Mouse (Mus musculus): ENCODE data around the gene Rfx2. TPM values are rescaled to one million over a fixed set of nuclear protein-coding genes. Genes with fewer than 3 reads are reported as not detected.

Gene Rfx2
- polyA plus RNA-seq, 1 experiment from 2014 or later: 3.3 TPM

- Histone ChIP-seq H3K4me2 (replicated peaks; ENCODE audit: low read depth) (0 out of 2 replicates have a peak overlapping the region, but pooled peaks have one; percentile 3), H3K27me3 (ENCODE audit: control insufficient read depth, insufficient read depth, low read length) (no peaks in the 10 kb centered on the region), H3K9me3 (ENCODE audit: control insufficient read depth, low read length) (no peaks in the 10 kb centered on the region), H3K9ac (ENCODE audit: low read length) (no peak overlapping the region), H3K36me3 (ENCODE audit: control insufficient read depth, insufficient read depth, low read length) (no peaks in the 10 kb centered on the region; the same call in 1 of the 2 replicates), H3K4me1 (replicated peaks; ENCODE audit: control insufficient read depth, insufficient read depth) (peaks cover 3% of the 10 kb centered on the region; the same call in 1 of the 2 replicates), H3K27ac (replicated peaks) (peak overlapping the region; percentile 65), H3K4me3 (ENCODE audit: low read depth, low read length) (no peak overlapping the region)
- TF ChIP-seq CTCF (IDR thresholded peaks at IDR 0.05; ENCODE audit: low read depth) (0 out of 2 replicates have a peak, but pooled peaks have one; percentile 23), EP300 (optimal IDR thresholded peaks at IDR 0.05) (no peak)
- peak; percentile 48 for DNase-seq (ENCODE audit: low spot score)
- WGBS: 7% methylated on average over 12 of the region's 12 CpGs
- peak; percentile 45; the same call in 1 of the 2 replicates for ATAC-seq (ENCODE audit: low FRiP score, low TSS enrichment)
Measured at GRCm38 (mm10) chr17:56728117-56728516, 102.7 kb downstream of the Rfx2 start.

- peak overlapping the region; percentile 65 for H3K27ac ChIP-seq (replicated peaks)
- WGBS: 11% methylated on average over 12 of the region's 12 CpGs
- no peak for DNase-seq (ENCODE audit: low spot score)
- no peaks in the 10 kb centered on the region; the same call in 1 of the 2 replicates for H3K36me3 ChIP-seq (ENCODE audit: control insufficient read depth, insufficient read depth, low read length)
- H3K27me3 ChIP-seq (ENCODE audit: control insufficient read depth, insufficient read depth, low read length): no peaks in the 10 kb centered on the region
- peak overlapping the region; percentile 18; the same call in 1 of the 2 replicates for H3K9ac ChIP-seq (ENCODE audit: low read length)
- H3K4me1 ChIP-seq (replicated peaks; ENCODE audit: control insufficient read depth, insufficient read depth): peaks cover 3% of the 10 kb centered on the region; the same call in 1 of the 2 replicates
- no peak overlapping the region for H3K4me3 ChIP-seq (ENCODE audit: low read depth, low read length)
- TF ChIP-seq CTCF (IDR thresholded peaks at IDR 0.05; ENCODE audit: low read depth): no peak
- TF ChIP-seq EP300 (optimal IDR thresholded peaks at IDR 0.05): no peak
- H3K9me3 ChIP-seq (ENCODE audit: control insufficient read depth, low read length): no peaks in the 10 kb centered on the region
- H3K4me2 ChIP-seq (replicated peaks; ENCODE audit: low read depth): 0 out of 2 replicates have a peak overlapping the region, but pooled peaks have one; percentile 3
- ATAC-seq (ENCODE audit: low FRiP score, low TSS enrichment): no peak
Measured at GRCm38 (mm10) chr17:56727659-56728058, 103.2 kb downstream of the Rfx2 start.

- H3K36me3 ChIP-seq (ENCODE audit: control insufficient read depth, insufficient read depth, low read length): peaks cover 3% of the 10 kb centered on the region; the same call in 1 of the 2 replicates
- H3K27me3 ChIP-seq (ENCODE audit: control insufficient read depth, insufficient read depth, low read length): no peaks in the 10 kb centered on the region
- 26% methylated on average over 7 of the region's 7 CpGs for WGBS
- H3K4me1 ChIP-seq (replicated peaks; ENCODE audit: control insufficient read depth, insufficient read depth): peaks cover 3% of the 10 kb centered on the region; the same call in 1 of the 2 replicates
- DNase-seq (ENCODE audit: low spot score): no peak
- no peak overlapping the region for H3K9ac ChIP-seq (ENCODE audit: low read length)
- no peak overlapping the region for H3K4me3 ChIP-seq (ENCODE audit: low read depth, low read length)
- H3K9me3 ChIP-seq (ENCODE audit: control insufficient read depth, low read length): no peaks in the 10 kb centered on the region
- H3K27ac ChIP-seq (replicated peaks): peak overlapping the region; percentile 65
- TF ChIP-seq EP300 (optimal IDR thresholded peaks at IDR 0.05) (no peak), CTCF (IDR thresholded peaks at IDR 0.05; ENCODE audit: low read depth) (no peak)
- no peak for ATAC-seq (ENCODE audit: low FRiP score, low TSS enrichment)
- H3K4me2 ChIP-seq (replicated peaks; ENCODE audit: low read depth): no peak overlapping the region
Measured at GRCm38 (mm10) chr17:56727029-56727649, 103.7 kb downstream of the Rfx2 start.

Other genes with a start within 250 kb of the Rfx2 start
- 25.4 and 28.8 TPM in 2 replicates for gene Safb2, start 246.4 kb downstream of the Rfx2 start, polyA plus RNA-seq (2015; fragmentation: Nextera tagmentation; extraction: Ambion mirVana)
- gene Safb, start 246.2 kb downstream of the Rfx2 start, polyA plus RNA-seq (2015; fragmentation: Nextera tagmentation; extraction: Ambion mirVana): 34.7 and 38.6 TPM in 2 replicates
- 327 and 335 TPM in 2 replicates for gene 2410015M20Rik, start 221.2 kb downstream of the Rfx2 start, polyA plus RNA-seq (2015; fragmentation: Nextera tagmentation; extraction: Ambion mirVana)
- 2,079 and 2,215 TPM in 2 replicates for gene Rpl36, start 217.6 kb downstream of the Rfx2 start, polyA plus RNA-seq (2015; fragmentation: Nextera tagmentation; extraction: Ambion mirVana)
- 25.8 and 27.5 TPM in 2 replicates for gene Lonp1, start 204.1 kb downstream of the Rfx2 start, polyA plus RNA-seq (2015; fragmentation: Nextera tagmentation; extraction: Ambion mirVana)
- gene Catsperd, start 202.9 kb downstream of the Rfx2 start, polyA plus RNA-seq (2015; fragmentation: Nextera tagmentation; extraction: Ambion mirVana): 0.10 and 0.18 TPM in 2 replicates
- 34.5 and 35.4 TPM in 2 replicates for gene Ranbp3, start 157.7 kb downstream of the Rfx2 start, polyA plus RNA-seq (2015; fragmentation: Nextera tagmentation; extraction: Ambion mirVana)
- gene Ndufa11, start 113.2 kb downstream of the Rfx2 start, polyA plus RNA-seq (2015; fragmentation: Nextera tagmentation; extraction: Ambion mirVana): 584 and 595 TPM in 2 replicates
- gene Vmac, start 113.0 kb downstream of the Rfx2 start, polyA plus RNA-seq (2015; fragmentation: Nextera tagmentation; extraction: Ambion mirVana): 19.0 and 22.8 TPM in 2 replicates
- 32.4 and 37.9 TPM in 2 replicates for gene Nrtn, start 73.5 kb downstream of the Rfx2 start, polyA plus RNA-seq (2015; fragmentation: Nextera tagmentation; extraction: Ambion mirVana)
- 22.9 and 24.4 TPM in 2 replicates for gene Dus3l, start 66.3 kb downstream of the Rfx2 start, polyA plus RNA-seq (2015; fragmentation: Nextera tagmentation; extraction: Ambion mirVana)
- gene Prr22, start 60.8 kb downstream of the Rfx2 start, polyA plus RNA-seq (2015; fragmentation: Nextera tagmentation; extraction: Ambion mirVana): 0.38 and 0.65 TPM in 2 replicates
- 0.04 TPM in 1 of 2 replicates, not detected in the other for gene Acsbg2, start 43.4 kb upstream of the Rfx2 start, polyA plus RNA-seq (2015; fragmentation: Nextera tagmentation; extraction: Ambion mirVana)
- 1.0 and 1.4 TPM in 2 replicates for gene 1700061G19Rik, start 44.5 kb upstream of the Rfx2 start, polyA plus RNA-seq (2015; fragmentation: Nextera tagmentation; extraction: Ambion mirVana)
- 13.7 and 15.3 TPM in 2 replicates for gene Mllt1, start 104.4 kb upstream of the Rfx2 start, polyA plus RNA-seq (2015; fragmentation: Nextera tagmentation; extraction: Ambion mirVana)
- gene Acer1, start 151.1 kb upstream of the Rfx2 start, polyA plus RNA-seq (2015; fragmentation: Nextera tagmentation; extraction: Ambion mirVana): 13.5 and 15.8 TPM in 2 replicates
- gene Clpp, start 159.3 kb upstream of the Rfx2 start, polyA plus RNA-seq (2015; fragmentation: Nextera tagmentation; extraction: Ambion mirVana): 87.0 and 88.6 TPM in 2 replicates
- 28.7 and 32.5 TPM in 2 replicates for gene Alkbh7, start 166.3 kb upstream of the Rfx2 start, polyA plus RNA-seq (2015; fragmentation: Nextera tagmentation; extraction: Ambion mirVana)
- gene Pspn, start 169.0 kb upstream of the Rfx2 start, polyA plus RNA-seq (2015; fragmentation: Nextera tagmentation; extraction: Ambion mirVana): not detected in 2 replicates
- 36.9 and 37.3 TPM in 2 replicates for gene Gtf2f1, start 180.3 kb upstream of the Rfx2 start, polyA plus RNA-seq (2015; fragmentation: Nextera tagmentation; extraction: Ambion mirVana)
- 0.33 and 0.45 TPM in 2 replicates for gene Gm17949, start 180.5 kb upstream of the Rfx2 start, polyA plus RNA-seq (2015; fragmentation: Nextera tagmentation; extraction: Ambion mirVana)
- gene Khsrp, start 200.5 kb upstream of the Rfx2 start, polyA plus RNA-seq (2015; fragmentation: Nextera tagmentation; extraction: Ambion mirVana): 16.9 and 18.2 TPM in 2 replicates
- not detected in 2 replicates for gene Slc25a41, start 210.6 kb upstream of the Rfx2 start, polyA plus RNA-seq (2015; fragmentation: Nextera tagmentation; extraction: Ambion mirVana)
- gene Crb3, start 228.1 kb upstream of the Rfx2 start, polyA plus RNA-seq (2015; fragmentation: Nextera tagmentation; extraction: Ambion mirVana): 74.9 and 82.7 TPM in 2 replicates
- gene Slc25a23, start 228.8 kb upstream of the Rfx2 start, polyA plus RNA-seq (2015; fragmentation: Nextera tagmentation; extraction: Ambion mirVana): 3.1 and 4.2 TPM in 2 replicates
- 2.4 and 2.8 TPM in 2 replicates for gene Dennd1c, start 247.5 kb upstream of the Rfx2 start, polyA plus RNA-seq (2015; fragmentation: Nextera tagmentation; extraction: Ambion mirVana)